8 mouse cellular contexts compared by ENCODE assay signal in genomic region chr13:54504611-54505260, GRCm38 (mm10). TPM values are rescaled to one million over a fixed set of nuclear protein-coding genes. Genes with fewer than 3 reads are reported as not detected.
DNase-seq lines count a peak whose midpoint lies in the region; ATAC-seq lines count a peak whose summit lies in the region.

No protein-coding gene starts in this region.

- peak overlapping the region; percentile 97 for H3K4me2 ChIP-seq in heart, embryonic 14.5 days (ENCODE audit: low read length)
- peak overlapping the region; percentile 100 for H3K4me2 ChIP-seq in liver, embryonic 16.5 days (ENCODE audit: low read depth, low read length)

- peak overlapping the region; percentile 80 for H3K9ac ChIP-seq in heart, embryonic 14.5 days (ENCODE audit: low read length)
- H3K9ac ChIP-seq in liver, embryonic 16.5 days (ENCODE audit: low read depth, low read length), result peak overlapping the region; percentile 76

- WGBS in heart, embryonic 14.5 days, result 46% methylated on average over 7 of the region's 7 CpGs
- WGBS in liver, embryonic 16.5 days (ENCODE audit: insufficient replicate concordance), result 40% methylated on average over 7 of the region's 7 CpGs

- intact Hi-C loops in gastrocnemius, postnatal 14 days (cut with DNase I; ENCODE audit: low total_unique reads), result no loop called here

- H3K36me3 ChIP-seq in heart, embryonic 14.5 days (ENCODE audit: control insufficient read depth, insufficient read depth, low read length), result no peaks in the 10 kb centered on the region
- H3K36me3 ChIP-seq in liver, embryonic 16.5 days (ENCODE audit: control insufficient read depth, insufficient read depth), result no peaks in the 10 kb centered on the region

- no peaks in the 10 kb centered on the region for H3K27me3 ChIP-seq in heart, embryonic 14.5 days (ENCODE audit: control insufficient read depth, insufficient read depth, low read length)
- H3K27me3 ChIP-seq in liver, embryonic 16.5 days (ENCODE audit: control insufficient read depth, insufficient read depth, low read depth, low read length), result peaks cover 7% of the 10 kb centered on the region

- DNase-seq in heart, adult 9 months (ENCODE audit: low spot score in 2 of 2), result no peak
- DNase-seq in MEL-GATA-1-ER (ENCODE audit: extremely low read depth, low read depth), result peak; percentile 41
- DNase-seq in forelimb bud, embryonic 11.5 days (ENCODE audit: low read depth, low spot score), result peak; percentile 10
- DNase-seq in thymus, postnatal 14 days, result peak; percentile 16
- DNase-seq in right cerebral cortex, postnatal 10 days (ENCODE audit: low spot score in 2 of 2), result no peak
- DNase-seq in gastrocnemius, postnatal 14 days, result no peak

- peaks cover 2 to 12% of the 10 kb centered on the region in 2 experiments; a peak in 3 of 4 replicates for H3K4me1 ChIP-seq in heart, embryonic 14.5 days (ENCODE audit: control insufficient read depth in 2 of 2, insufficient read depth in 2 of 2, low read length in 2 of 2)
- peaks cover 20% of the 10 kb centered on the region for H3K4me1 ChIP-seq in liver, embryonic 16.5 days (ENCODE audit: control insufficient read depth, low read depth, low read length)

- no peaks in the 10 kb centered on the region for H3K9me3 ChIP-seq in heart, embryonic 14.5 days (ENCODE audit: control insufficient read depth, low read length)
- no peaks in the 10 kb centered on the region for H3K9me3 ChIP-seq in liver, embryonic 16.5 days (replicated peaks; ENCODE audit: control insufficient read depth, low read length)

- ATAC-seq in heart, embryonic 14.5 days (ENCODE audit: insufficient number of reproducible peaks, insufficient read depth, low FRiP score, low read depth), result no peak
- no peak for ATAC-seq in liver, embryonic 16.5 days (ENCODE audit: low read depth)

- H3K4me3 ChIP-seq in heart, embryonic 14.5 days (ENCODE audit: control insufficient read depth in 1 of 2, insufficient read depth in 1 of 2, low read depth in 1 of 2, low read length in 2 of 2), result peak overlapping the region; percentile 67 to 71
- peak overlapping the region; percentile 69 for H3K4me3 ChIP-seq in liver, embryonic 16.5 days (ENCODE audit: low read depth, low read length)

- no peak overlapping the region for H3K27ac ChIP-seq in heart, embryonic 14.5 days (replicated peaks in 1 of 2; ENCODE audit: control insufficient read depth in 1 of 2, insufficient read depth in 1 of 2, low read depth in 2 of 2, low read length in 2 of 2)
- no peak overlapping the region for H3K27ac ChIP-seq in liver, embryonic 16.5 days (ENCODE audit: low read length)

RNA-seq across cellular contexts. Expression of gene Simc1, which starts 1.2 kb away (rescaled TPM):
- polyA plus RNA-seq in heart, embryonic 14.5 days (2014; fragmentation: Nextera tagmentation; extraction: Ambion mirVana), result 5.7 and 5.8 TPM in 2 replicates
- polyA plus RNA-seq in liver, embryonic 16.5 days (2015; fragmentation: Nextera tagmentation; extraction: Ambion mirVana), result 1.5 TPM in 2 replicates
- total RNA-seq in gastrocnemius, postnatal 14 days (2021), result 1 to 10 TPM; 1.7 to 2.4 TPM

RNA-seq across cellular contexts. Expression of gene Thoc3, which starts 36.1 kb away (rescaled TPM):
- 88.2 and 92.7 TPM in 2 replicates for polyA plus RNA-seq in heart, embryonic 14.5 days (2014; fragmentation: Nextera tagmentation; extraction: Ambion mirVana)
- polyA plus RNA-seq in liver, embryonic 16.5 days (2015; fragmentation: Nextera tagmentation; extraction: Ambion mirVana), result 33.4 and 37.6 TPM in 2 replicates
- 10 to 100 TPM; 16.1 to 18.5 TPM for total RNA-seq in gastrocnemius, postnatal 14 days (2021)

Comparison
In these comparisons a context has a peak if more than half of its experiments do, and no peak if none do; other contexts are left out.
1. DNase-seq: peak in MEL-GATA-1-ER (single experiment), forelimb bud, embryonic 11.5 days (single experiment) and thymus, postnatal 14 days (single experiment); none in heart, adult 9 months (0 of 2), right cerebral cortex, postnatal 10 days (0 of 2) and gastrocnemius, postnatal 14 days (single experiment).